Mouse (Mus musculus): ENCODE results near the gene Sec14l1.

DNA sequence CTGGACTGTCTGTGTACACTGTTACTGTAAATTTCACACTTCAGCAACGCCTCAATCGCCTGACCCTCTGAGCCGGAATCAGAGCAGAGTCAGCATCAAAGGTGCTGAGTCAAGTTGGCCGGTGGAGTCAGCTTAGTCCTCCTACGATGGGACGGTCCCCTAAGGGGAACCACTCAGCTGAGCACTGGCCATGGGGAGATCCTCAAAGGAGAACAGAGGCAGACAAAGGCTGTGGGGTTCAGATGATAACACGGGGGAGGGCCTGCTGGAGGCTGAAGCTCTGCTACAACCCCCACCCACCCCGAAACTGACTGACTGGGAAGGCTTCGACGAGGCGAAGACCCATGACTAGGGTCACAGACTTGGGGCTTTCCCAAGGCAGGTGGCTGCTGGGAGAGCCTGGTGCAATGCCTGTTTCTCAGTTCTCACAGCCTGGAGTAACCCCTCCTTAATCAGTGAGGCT lies 79.5 kb downstream of the Sec14l1 start:
- no peak for TF ChIP-seq CTCF (IDR thresholded peaks at IDR 0.05; ENCODE audit: low read depth)
- no peak for TF ChIP-seq EP300 (IDR thresholded peaks at IDR 0.05; ENCODE audit: low read depth)

Measured in liver, postnatal 0 days (tissue).